Comparison of ENCODE assay signal across 21 mouse cellular contexts in genomic region chr8:100362772-100363171, GRCm38 (mm10).
DNase-seq lines count a peak whose midpoint lies in the region; ATAC-seq and TF ChIP-seq lines count a peak whose summit lies in the region.
"Had no signal": no experiment of that assay in that cellular context is flagged by ENCODE, and none has a peak within 500 bp of the region (broad histone marks: within the 10 kb centered on the region; RNA-seq: fewer than 3 reads in every experiment).

No protein-coding gene starts in this region.

- no peaks in the 10 kb centered on the region for H3K27me3 ChIP-seq in forebrain, embryonic 11.5 days (ENCODE audit: control insufficient read depth, insufficient read depth, low read length)
- no peaks in the 10 kb centered on the region for H3K27me3 ChIP-seq in forebrain, postnatal 0 days (ENCODE audit: insufficient read depth, low read length)
- no peaks in the 10 kb centered on the region for H3K27me3 ChIP-seq in forebrain, embryonic 14.5 days (replicated peaks; ENCODE audit: control insufficient read depth, insufficient read depth, low read length)
- no peaks in the 10 kb centered on the region for H3K27me3 ChIP-seq in forebrain, embryonic 15.5 days
- H3K27me3 ChIP-seq: CH12.LX; embryonic facial prominence, embryonic 12.5 days had no signal

- H3K36me3 ChIP-seq in forebrain, embryonic 11.5 days (ENCODE audit: control insufficient read depth, insufficient read depth, low read length) = no peaks in the 10 kb centered on the region
- no peaks in the 10 kb centered on the region for H3K36me3 ChIP-seq in forebrain, postnatal 0 days (ENCODE audit: insufficient read depth)
- no peaks in the 10 kb centered on the region for H3K36me3 ChIP-seq in forebrain, embryonic 14.5 days (ENCODE audit: control insufficient read depth, insufficient read depth, low read length)
- H3K36me3 ChIP-seq in forebrain, embryonic 15.5 days = no peaks in the 10 kb centered on the region
- H3K36me3 ChIP-seq: embryonic facial prominence, embryonic 10.5 days; embryonic facial prominence, embryonic 12.5 days; G1E had no signal

- 15% methylated on average over 2 of the region's 2 CpGs for WGBS in forebrain, embryonic 11.5 days
- 14% methylated on average over 2 of the region's 2 CpGs for WGBS in forebrain, postnatal 0 days
- WGBS in forebrain, embryonic 14.5 days = 1% methylated on average over 2 of the region's 2 CpGs
- 8% methylated on average over 2 of the region's 2 CpGs for WGBS in forebrain, embryonic 15.5 days

- H3K9me3 ChIP-seq in forebrain, embryonic 11.5 days (ENCODE audit: control insufficient read depth, low read length) = no peaks in the 10 kb centered on the region
- H3K9me3 ChIP-seq in forebrain, postnatal 0 days (ENCODE audit: low read length) = no peaks in the 10 kb centered on the region
- no peaks in the 10 kb centered on the region for H3K9me3 ChIP-seq in forebrain, embryonic 14.5 days (replicated peaks; ENCODE audit: control insufficient read depth, low read length)
- no peaks in the 10 kb centered on the region for H3K9me3 ChIP-seq in forebrain, embryonic 15.5 days
- H3K9me3 ChIP-seq: embryonic facial prominence, embryonic 12.5 days; G1E had no signal

- no peak overlapping the region for H3K4me3 ChIP-seq in forebrain, embryonic 11.5 days (ENCODE audit: low read depth, low read length)
- no peak overlapping the region for H3K4me3 ChIP-seq in forebrain, postnatal 0 days (ENCODE audit: low read depth, low read length)
- H3K4me3 ChIP-seq in forebrain, embryonic 14.5 days (ENCODE audit: low read depth, low read length) = no peak overlapping the region
- H3K4me3 ChIP-seq in forebrain, embryonic 15.5 days = no peak overlapping the region
- H3K4me3 ChIP-seq: embryonic facial prominence, embryonic 10.5 days; embryonic facial prominence, embryonic 12.5 days had no signal

- ATAC-seq in forebrain, embryonic 11.5 days (replicated peaks; ENCODE audit: low FRiP score) = peak; percentile 50; the same call in 1 of the 2 replicates
- ATAC-seq in forebrain, postnatal 0 days = no peak
- no peak for ATAC-seq in forebrain, embryonic 14.5 days
- no peak for ATAC-seq in forebrain, embryonic 15.5 days (replicated peaks)
- ATAC-seq: CD4-positive, CD25-positive, alpha-beta regulatory T cell, adult 4 months had no signal

- no peak overlapping the region for H3K4me2 ChIP-seq in forebrain, embryonic 11.5 days (ENCODE audit: low read depth, low read length, severe bottlenecking)
- H3K4me2 ChIP-seq in forebrain, postnatal 0 days (ENCODE audit: low read depth) = no peak overlapping the region
- no peak overlapping the region for H3K4me2 ChIP-seq in forebrain, embryonic 14.5 days (ENCODE audit: low read length)
- H3K4me2 ChIP-seq in forebrain, embryonic 15.5 days (replicated peaks) = no peak overlapping the region
- H3K4me2 ChIP-seq: embryonic facial prominence, embryonic 12.5 days had no signal

- no peak overlapping the region for H3K9ac ChIP-seq in forebrain, embryonic 11.5 days (ENCODE audit: low read length)
- H3K9ac ChIP-seq in forebrain, postnatal 0 days = no peak overlapping the region
- H3K9ac ChIP-seq in forebrain, embryonic 14.5 days (ENCODE audit: low read length) = no peak overlapping the region
- H3K9ac ChIP-seq in forebrain, embryonic 15.5 days (replicated peaks) = no peak overlapping the region
- H3K9ac ChIP-seq: embryonic facial prominence, embryonic 12.5 days had no signal

- no peaks in the 10 kb centered on the region for H3K4me1 ChIP-seq in forebrain, embryonic 11.5 days (replicated peaks; ENCODE audit: control insufficient read depth, insufficient read depth, low read length)
- H3K4me1 ChIP-seq in forebrain, postnatal 0 days (ENCODE audit: insufficient read depth) = no peaks in the 10 kb centered on the region
- no peaks in the 10 kb centered on the region for H3K4me1 ChIP-seq in forebrain, embryonic 14.5 days (ENCODE audit: control insufficient read depth, insufficient read depth, low read length)
- 0 out of 2 replicates have a peak, but pooled peaks cover 2% of the 10 kb centered on the region for H3K4me1 ChIP-seq in forebrain, embryonic 15.5 days
- H3K4me1 ChIP-seq: embryonic facial prominence, embryonic 10.5 days; embryonic facial prominence, embryonic 12.5 days had no signal

- H3K27ac ChIP-seq in forebrain, embryonic 11.5 days (ENCODE audit: low read depth, low read length) = no peak overlapping the region
- no peak overlapping the region for H3K27ac ChIP-seq in forebrain, postnatal 0 days (ENCODE audit: low read depth, low read length)
- H3K27ac ChIP-seq in forebrain, embryonic 14.5 days (ENCODE audit: low read depth, low read length) = no peak overlapping the region
- H3K27ac ChIP-seq in forebrain, embryonic 15.5 days (replicated peaks) = no peak overlapping the region
- H3K27ac ChIP-seq: embryonic facial prominence, embryonic 10.5 days; embryonic facial prominence, embryonic 12.5 days had no signal

- no peak for TF ChIP-seq CTCF in forebrain, postnatal 0 days (IDR thresholded peaks at IDR 0.05; ENCODE audit: low read depth)

- no peak for DNase-seq in forebrain, embryonic 11.5 days (ENCODE audit: low spot score)
- no peak for DNase-seq in forebrain, postnatal 0 days
- peak; percentile 43 for DNase-seq in forebrain, embryonic 14.5 days (ENCODE audit: low spot score)
- peak; percentile 49 for DNase-seq in retina, postnatal 1 day
- DNase-seq in retina, embryonic 14.5 days (ENCODE audit: low spot score) = no peak
- DNase-seq in cerebellum, adult 18-20 months = no peak
- DNase-seq: adrenal gland, adult 2 months; adrenal gland, postnatal 10 days; adrenal gland, postnatal 25 days; B cell, adult 2 months; cerebellum, adult 11 months; cerebellum, adult 2 months; cerebellum, adult 9-10 months; cerebellum, postnatal 10 days; cerebellum, postnatal 25 days had no signal

Comparison
In these comparisons a context has a peak if more than half of its experiments do, and no peak if none do; other contexts are left out.
1. DNase-seq: peak in forebrain, embryonic 14.5 days (single experiment) and retina, postnatal 1 day (single experiment); none in forebrain, embryonic 11.5 days (single experiment), forebrain, postnatal 0 days (single experiment), retina, embryonic 14.5 days (single experiment) and cerebellum, adult 18-20 months (0 of 2).